Mouse (Mus musculus) intestine, postnatal 0 days (tissue): ENCODE data around the gene Sox6. TPM values are rescaled to one million over a fixed set of nuclear protein-coding genes. Genes with fewer than 3 reads are reported as not detected.
A peak's percentile ranks its signal among the peaks of the same experiment; 100 is the strongest.

ENCODE experiments used
- ATAC-seq: fragments of 200-750 bp; cut with Nextera tagmentation; 2 replicates; pipeline ENCODE4 v1.8.0; 2017; ENCODE audit warnings: mild to moderate bottlenecking, moderate TSS enrichment, moderate library complexity
- H3K27ac ChIP-seq: fragments of 300-500 bp; sonication (generic); 2 replicates; pipeline ENCODE4 v1.5.1; 2014; ENCODE audit warnings: mild to moderate bottlenecking, low read depth, low read length, moderate library complexity
- H3K27me3 ChIP-seq: fragments of 300-500 bp; sonication (generic); replicated peaks from 2 replicates; pipeline ENCODE4 v1.6.1; 2014; ENCODE audit warnings: low read length, mixed read lengths; ENCODE audit not compliant: control insufficient read depth, insufficient read depth
- H3K36me3 ChIP-seq: fragments of 300-500 bp; sonication (generic); 2 replicates; pipeline ENCODE4 v1.6.1; 2014; ENCODE audit warnings: mild to moderate bottlenecking, moderate library complexity; ENCODE audit not compliant: control insufficient read depth, insufficient read depth
- H3K4me1 ChIP-seq: fragments of 300-500 bp; sonication (generic); replicated peaks from 2 replicates; pipeline ENCODE4 v1.6.1; 2014; ENCODE audit warnings: antibody characterized with exemption, low read length, mixed read lengths; ENCODE audit not compliant: control insufficient read depth, insufficient read depth
- H3K4me2 ChIP-seq: fragments of 300-500 bp; sonication (generic); replicated peaks from 2 replicates; pipeline ENCODE4 v1.6.1; 2014; ENCODE audit warnings: low read depth, mild to moderate bottlenecking, moderate library complexity
- H3K4me3 ChIP-seq: fragments of 300-500 bp; sonication (generic); 2 replicates; pipeline ENCODE4 v1.5.1; 2014; ENCODE audit warnings: low read depth, low read length
- H3K9ac ChIP-seq: fragments of 300-500 bp; sonication (generic); 2 replicates; pipeline ENCODE4 v1.6.1; 2014; ENCODE audit warnings: mild to moderate bottlenecking, low read depth, low read length
- H3K9me3 ChIP-seq: fragments of 300-500 bp; sonication (generic); 2 replicates; pipeline ENCODE4 v1.6.1; 2016; ENCODE audit warnings: mixed run types; ENCODE audit not compliant: control insufficient read depth
- CTCF ChIP-seq: sonication (generic); IDR thresholded peaks from 2 replicates; pipeline ENCODE4 v1.5.1; 2016; ENCODE audit warnings: low read depth, mild to moderate bottlenecking, control low read depth, antibody characterized with exemption, moderate library complexity
- WGBS: fragments of 180-500 bp; shearing (Covaris S2); extraction: QIAGEN DNeasy Blood & Tissue Kit; methylation state at CpG from one replicate; pipeline ENCODE4 v1.1.7; 2014; 5-methylcytosine and 5-hydroxymethylcytosine counted together
- polyA plus RNA-seq: library from polyadenylated mRNA; unstranded; fragments of >200 nt; fragmentation: Nextera tagmentation; extraction: Ambion mirVana; gene quantifications from 2 replicates; pipeline ENCODE4 v1.2.1, GENCODE M21; 2015

Gene Sox6
- polyA plus RNA-seq, 1 experiment from 2014 or later, result 21.6 TPM

- no peak overlapping the region for H3K9ac ChIP-seq
- ATAC-seq, result no peak
- H3K4me2 ChIP-seq, result no peak overlapping the region
- H3K27me3 ChIP-seq, result no peaks in the 10 kb centered on the region
- WGBS, result 51% methylated on average over 8 of the region's 8 CpGs
- H3K9me3 ChIP-seq, result no peaks in the 10 kb centered on the region
- peak; percentile 45 for TF ChIP-seq CTCF
- no peak overlapping the region for H3K4me3 ChIP-seq
- H3K36me3 ChIP-seq, result no peaks in the 10 kb centered on the region
- 0 out of 2 replicates have a peak, but pooled peaks cover 10% of the 10 kb centered on the region for H3K4me1 ChIP-seq
- H3K27ac ChIP-seq, result no peak overlapping the region
Observed at GRCm38 (mm10) chr7:115824621-115825256, 213.9 kb downstream of the Sox6 start.

- Histone ChIP-seq H3K4me2 (no peak overlapping the region), H3K4me3 (no peak overlapping the region), H3K27me3 (no peaks in the 10 kb centered on the region), H3K27ac (no peak overlapping the region), H3K4me1 (no peaks in the 10 kb centered on the region), H3K9ac (no peak overlapping the region), H3K9me3 (no peaks in the 10 kb centered on the region), H3K36me3 (no peaks in the 10 kb centered on the region)
- TF ChIP-seq CTCF, result no peak
- ATAC-seq, result no peak
- WGBS, result 60% methylated on average over 1 of the region's 1 CpGs
Observed at GRCm38 (mm10) chr7:115819136-115819535, 219.5 kb downstream of the Sox6 start.

GRCm38 (mm10) chr7:115803256-115803655 lies 235.3 kb downstream of the Sox6 start:
- TF ChIP-seq CTCF, result no peak
- no peaks in the 10 kb centered on the region for H3K27me3 ChIP-seq
- H3K4me2 ChIP-seq, result no peak overlapping the region
- no peak for ATAC-seq
- 28% methylated on average over 3 of the region's 3 CpGs for WGBS
- H3K27ac ChIP-seq, result no peak overlapping the region
- H3K36me3 ChIP-seq, result 0 out of 2 replicates have a peak, but pooled peaks cover 3% of the 10 kb centered on the region
- H3K9ac ChIP-seq, result no peak overlapping the region
- no peaks in the 10 kb centered on the region for H3K9me3 ChIP-seq
- peaks cover 2% of the 10 kb centered on the region; the same call in 1 of the 2 replicates for H3K4me1 ChIP-seq
- no peak overlapping the region for H3K4me3 ChIP-seq

DNA sequence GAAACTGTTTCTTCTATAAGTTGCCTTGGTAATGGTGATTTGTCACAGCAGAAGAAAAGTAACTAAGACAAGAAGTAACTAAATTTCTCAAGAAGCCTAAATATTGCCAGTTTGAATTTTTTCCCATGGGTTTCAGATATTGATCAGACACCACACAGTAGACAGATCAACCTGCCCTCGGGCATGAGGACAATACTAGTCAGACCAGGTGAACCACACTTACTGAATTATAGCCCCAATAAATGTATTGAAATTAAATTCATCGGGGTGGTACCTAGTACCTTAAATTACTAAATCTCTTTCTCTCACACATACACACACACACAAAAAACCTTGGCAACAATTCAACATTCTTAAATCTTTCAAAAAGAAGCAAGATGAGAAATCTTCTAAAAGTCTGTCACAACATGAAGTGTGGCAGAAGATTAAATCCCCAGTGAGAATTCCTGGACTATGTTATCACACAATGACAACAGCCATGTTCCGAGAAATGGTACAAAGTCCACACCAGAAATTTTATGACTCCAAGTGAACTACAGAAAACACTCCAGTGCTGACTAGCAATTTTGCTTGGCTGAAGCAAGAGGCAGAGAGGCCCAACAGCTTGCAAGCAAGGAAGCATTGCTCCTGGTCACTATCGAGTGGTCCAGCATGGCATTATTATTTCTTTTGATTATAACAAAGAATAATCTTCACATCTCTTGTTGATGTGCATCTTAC lies 244.3 kb downstream of the Sox6 start:
- Histone ChIP-seq H3K4me1 (peaks cover 15% of the 10 kb centered on the region), H3K27me3 (no peaks in the 10 kb centered on the region), H3K9me3 (no peaks in the 10 kb centered on the region), H3K9ac (no peak overlapping the region), H3K4me3 (no peak overlapping the region), H3K36me3 (no peaks in the 10 kb centered on the region), H3K27ac (peak overlapping the region; percentile 73), H3K4me2 (no peak overlapping the region)
- 39% methylated on average over 4 of the region's 4 CpGs for WGBS
- no peak for TF ChIP-seq CTCF
- ATAC-seq, result peak; percentile 93

- H3K4me3 ChIP-seq, result no peak overlapping the region
- no peak overlapping the region for H3K4me2 ChIP-seq
- no peaks in the 10 kb centered on the region for H3K9me3 ChIP-seq
- H3K4me1 ChIP-seq, result peaks cover 15% of the 10 kb centered on the region
- no peak for TF ChIP-seq CTCF
- no peak for ATAC-seq
- H3K36me3 ChIP-seq, result no peaks in the 10 kb centered on the region
- WGBS, result 37% methylated on average over 2 of the region's 2 CpGs
- no peaks in the 10 kb centered on the region for H3K27me3 ChIP-seq
- H3K9ac ChIP-seq, result no peak overlapping the region
- H3K27ac ChIP-seq, result no peak overlapping the region
Observed at GRCm38 (mm10) chr7:115792841-115793240, 245.8 kb downstream of the Sox6 start.

GRCm38 (mm10) chr7:115789116-115789823 lies 249.3 kb downstream of the Sox6 start:
- Histone ChIP-seq H3K4me1 (0 out of 2 replicates have a peak, but pooled peaks cover 8% of the 10 kb centered on the region), H3K27ac (peak overlapping the region; percentile 46), H3K9me3 (no peaks in the 10 kb centered on the region), H3K36me3 (no peaks in the 10 kb centered on the region), H3K4me2 (no peak overlapping the region), H3K27me3 (no peaks in the 10 kb centered on the region), H3K9ac (no peak overlapping the region), H3K4me3 (no peak overlapping the region)
- ATAC-seq, result peak; percentile 64
- 38% methylated on average over 5 of the region's 5 CpGs for WGBS
- TF ChIP-seq CTCF, result no peak
